Mouse (Mus musculus) limb, embryonic 15.5 days (tissue): ENCODE measurements at regions not wholly inside any gene's neighbourhood (a gene's known extent, or its start where the extent isn't known, plus 50 kb on each side); places are given as distances from the start of the nearest gene placed in this dataset.
"Not testable (repeated sequence)": the region's sequence is repeated elsewhere in the genome, so short reads cannot be mapped to it uniquely, and the experiment has no call there.

ENCODE experiments used
- ATAC-seq: fragments of 200-750 bp; cut with Nextera tagmentation; 2 replicates; pipeline ENCODE4 v1.8.0; 2017; ENCODE audit warnings: low read depth, moderate TSS enrichment; ENCODE audit not compliant: insufficient number of reproducible peaks, low FRiP score, low TSS enrichment
- H3K27ac ChIP-seq: fragments of 300-500 bp; sonication (generic); 2 replicates; pipeline ENCODE4 v1.5.1; 2015; ENCODE audit warnings: moderate library complexity, mild to moderate bottlenecking, inconsistent platforms
- H3K27me3 ChIP-seq: fragments of 300-500 bp; sonication (generic); 2 replicates; pipeline ENCODE4 v1.6.1; 2015; ENCODE audit warnings: inconsistent platforms
- H3K36me3 ChIP-seq: fragments of 300-500 bp; sonication (generic); 2 replicates; pipeline ENCODE4 v1.6.1; 2015; ENCODE audit warnings: inconsistent platforms
- H3K4me1 ChIP-seq: fragments of 300-500 bp; sonication (generic); 2 replicates; pipeline ENCODE4 v1.6.1; 2015; ENCODE audit warnings: inconsistent platforms
- H3K4me2 ChIP-seq: fragments of 300-500 bp; sonication (generic); 2 replicates; pipeline ENCODE4 v1.6.1; 2015; ENCODE audit warnings: mild to moderate bottlenecking, inconsistent platforms
- H3K4me3 ChIP-seq: fragments of 300-500 bp; sonication (generic); 2 replicates; pipeline ENCODE4 v1.5.1; 2015; ENCODE audit warnings: mild to moderate bottlenecking, inconsistent platforms
- H3K9ac ChIP-seq: fragments of 300-500 bp; sonication (generic); 2 replicates; pipeline ENCODE4 v1.6.1; 2015; ENCODE audit warnings: inconsistent platforms
- H3K9me3 ChIP-seq: fragments of 300-500 bp; sonication (generic); 2 replicates; pipeline ENCODE4 v1.6.1; 2016; ENCODE audit warnings: inconsistent platforms
- WGBS: fragments of 180-500 bp; shearing (Covaris S2); methylation state at CpG from one replicate; pipeline ENCODE4 v1.1.7; 2015; 5-methylcytosine and 5-hydroxymethylcytosine counted together

GRCm38 (mm10) chr7:73606677-73607449 lies 65.2 kb upstream of the Chd2 start:
- no peaks in the 10 kb centered on the region for H3K36me3 ChIP-seq
- peak overlapping the region; percentile 45 for H3K4me2 ChIP-seq
- H3K4me1 ChIP-seq, result peaks cover 4% of the 10 kb centered on the region
- H3K27ac ChIP-seq, result peak overlapping the region; percentile 90
- peak overlapping the region; percentile 31 for H3K9ac ChIP-seq
- WGBS, result 2% methylated on average over 30 of the region's 30 CpGs
- ATAC-seq, result peak; percentile 91
- H3K4me3 ChIP-seq, result peak overlapping the region; percentile 36
- no peaks in the 10 kb centered on the region for H3K9me3 ChIP-seq
- no peaks in the 10 kb centered on the region for H3K27me3 ChIP-seq

GRCm38 (mm10) chr7:73604597-73604996 lies 63.0 kb upstream of the Chd2 start:
- Histone ChIP-seq H3K4me2 (no peak overlapping the region), H3K36me3 (no peaks in the 10 kb centered on the region), H3K9ac (no peak overlapping the region), H3K4me3 (no peak overlapping the region), H3K9me3 (no peaks in the 10 kb centered on the region), H3K27me3 (no peaks in the 10 kb centered on the region), H3K27ac (no peak overlapping the region), H3K4me1 (peaks cover 4% of the 10 kb centered on the region)
- WGBS, result 42% methylated on average over 2 of the region's 2 CpGs
- no peak for ATAC-seq

DNA sequence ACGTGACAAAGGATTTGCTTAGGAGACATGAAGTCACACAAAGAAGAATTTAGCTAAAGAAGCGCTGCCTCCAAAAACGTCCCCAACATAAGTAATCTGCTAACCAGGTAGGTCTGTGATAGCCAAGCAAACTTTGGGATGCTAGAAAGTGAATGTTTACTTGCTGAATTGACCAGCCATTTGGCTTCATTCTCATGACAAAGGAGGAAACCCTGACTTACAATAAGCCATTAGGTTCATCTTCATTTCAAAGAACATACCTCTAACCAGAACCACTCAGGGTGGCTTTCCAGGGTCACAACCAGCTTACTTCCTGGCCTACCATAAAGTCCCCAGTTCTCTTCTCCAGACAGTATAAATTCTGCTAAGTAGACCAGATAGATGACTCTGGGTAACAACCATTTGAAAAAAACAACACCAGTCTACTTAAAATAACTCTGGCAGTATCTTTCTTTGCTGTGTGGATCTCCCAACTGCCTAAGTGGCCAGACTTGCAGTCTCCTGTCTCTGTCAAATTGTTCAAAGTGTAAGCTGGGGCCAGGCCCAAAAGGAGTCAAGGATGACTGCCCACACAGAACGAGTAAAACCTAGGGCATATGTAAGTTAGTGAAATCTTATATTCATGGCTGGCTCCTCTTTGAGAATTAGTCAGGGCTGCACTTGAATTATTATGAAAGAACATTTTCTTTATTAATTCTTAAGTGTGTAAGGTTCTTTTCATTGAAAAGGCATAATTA lies 61.4 kb upstream of the Chd2 start:
- ATAC-seq, result no peak
- Histone ChIP-seq H3K4me2 (no peak overlapping the region), H3K36me3 (no peaks in the 10 kb centered on the region), H3K9me3 (no peaks in the 10 kb centered on the region), H3K27ac (no peak overlapping the region; the same call in 1 of the 2 replicates), H3K27me3 (no peaks in the 10 kb centered on the region), H3K4me3 (no peak overlapping the region), H3K9ac (no peak overlapping the region), H3K4me1 (peaks cover 7% of the 10 kb centered on the region)
- 50% methylated on average over 4 of the region's 4 CpGs for WGBS

DNA sequence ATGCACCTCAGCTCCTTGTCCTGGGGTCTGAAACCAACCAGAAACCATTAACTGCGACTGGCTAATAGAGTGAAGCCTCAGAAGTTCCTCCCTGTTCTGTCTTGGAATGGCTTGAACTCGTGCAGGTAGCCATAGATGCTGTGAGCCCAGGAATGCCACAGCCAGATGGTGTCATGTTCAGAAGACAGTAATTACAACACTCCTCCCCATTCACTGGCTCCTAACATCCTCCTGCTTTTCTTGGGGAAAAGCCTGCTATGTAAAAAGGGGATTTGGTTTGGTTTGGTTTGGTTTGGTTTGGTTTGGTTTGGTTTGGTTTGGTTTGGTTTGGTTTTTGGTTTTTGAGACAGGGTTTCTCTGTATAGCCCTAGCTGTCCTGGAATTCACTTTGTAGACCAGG lies 59.7 kb upstream of the Chd2 start:
- H3K27me3 ChIP-seq, result no peaks in the 10 kb centered on the region
- no peaks in the 10 kb centered on the region for H3K9me3 ChIP-seq
- no peak overlapping the region for H3K9ac ChIP-seq
- H3K4me3 ChIP-seq, result no peak overlapping the region
- ATAC-seq, result no peak
- no peak overlapping the region for H3K4me2 ChIP-seq
- no peaks in the 10 kb centered on the region for H3K36me3 ChIP-seq
- 58% methylated on average over 2 of the region's 2 CpGs for WGBS
- H3K4me1 ChIP-seq, result peaks cover 20% of the 10 kb centered on the region
- no peak overlapping the region for H3K27ac ChIP-seq

GRCm38 (mm10) chr7:73600776-73601175 lies 59.1 kb upstream of the Chd2 start:
- no peak for ATAC-seq
- Histone ChIP-seq H3K4me2 (no peak overlapping the region), H3K36me3 (no peaks in the 10 kb centered on the region), H3K27ac (no peak overlapping the region), H3K9ac (no peak overlapping the region), H3K4me3 (no peak overlapping the region), H3K27me3 (no peaks in the 10 kb centered on the region), H3K4me1 (peaks cover 26% of the 10 kb centered on the region), H3K9me3 (no peaks in the 10 kb centered on the region)
- WGBS, result 90% methylated on average over 1 of the region's 1 CpGs

DNA sequence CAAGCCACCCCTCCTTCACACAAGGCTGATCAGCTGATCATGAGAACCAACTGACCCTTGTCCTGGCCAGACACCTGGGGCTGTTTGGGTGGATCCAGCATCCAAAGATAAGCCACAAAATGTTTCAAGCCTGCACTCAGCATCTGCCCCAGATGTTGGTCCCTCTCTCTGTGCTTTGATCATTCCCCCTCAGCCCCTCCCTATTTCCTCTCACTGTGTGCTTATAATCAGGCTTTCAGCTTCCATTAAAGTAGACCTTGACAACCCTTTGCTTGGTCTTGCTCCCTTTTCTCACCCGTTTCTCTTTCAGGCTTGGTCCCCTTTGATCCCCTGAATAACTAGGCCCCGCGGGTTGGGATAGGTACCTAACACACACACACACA lies 58.4 kb upstream of the Chd2 start:
- not testable (repeated sequence) for H3K27me3 ChIP-seq, H3K4me3 ChIP-seq, H3K9ac ChIP-seq, H3K4me2 ChIP-seq, H3K9me3 ChIP-seq, H3K36me3 ChIP-seq, H3K27ac ChIP-seq, ATAC-seq
- peaks cover 27% of the 10 kb centered on the region for H3K4me1 ChIP-seq
- WGBS, result 68% methylated on average over 3 of the region's 3 CpGs

DNA sequence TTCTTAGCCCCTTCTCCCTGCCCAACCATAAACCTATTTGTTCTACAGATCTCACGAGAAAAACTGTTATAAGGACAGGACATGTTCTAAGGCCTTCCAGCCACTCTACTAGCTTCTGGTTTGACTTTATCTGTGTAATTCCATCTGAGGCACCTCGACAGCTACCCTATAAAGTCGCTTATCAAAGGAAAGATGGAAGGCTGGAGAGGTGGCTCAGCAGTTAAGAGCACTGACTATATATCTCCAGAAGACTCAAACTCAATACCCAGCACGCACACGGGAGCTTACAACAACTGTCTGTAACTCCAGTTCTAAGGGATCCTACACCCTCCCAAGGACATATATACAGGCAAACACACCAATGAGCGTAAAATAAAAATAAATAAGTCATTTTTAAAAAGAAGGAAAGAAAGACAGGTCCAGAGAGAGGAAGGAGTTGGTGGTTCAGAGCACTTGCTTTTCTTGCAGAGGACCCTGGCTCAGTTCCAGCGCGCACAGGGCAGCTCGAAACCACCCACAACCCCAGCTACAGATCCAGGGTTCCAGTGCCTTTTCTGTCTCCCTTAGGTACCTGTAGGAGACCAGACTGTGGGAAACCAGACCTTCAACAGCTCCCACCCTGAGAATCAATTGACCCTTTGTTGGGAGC lies 57.8 kb upstream of the Chd2 start:
- H3K27me3 ChIP-seq, result no peaks in the 10 kb centered on the region
- H3K4me2 ChIP-seq, result no peak overlapping the region
- H3K27ac ChIP-seq, result no peak overlapping the region
- 89% methylated on average over 9 of the region's 9 CpGs for WGBS
- ATAC-seq, result no peak
- H3K36me3 ChIP-seq, result no peaks in the 10 kb centered on the region
- H3K9me3 ChIP-seq, result no peaks in the 10 kb centered on the region
- no peak overlapping the region for H3K4me3 ChIP-seq
- no peak overlapping the region for H3K9ac ChIP-seq
- peaks cover 28% of the 10 kb centered on the region for H3K4me1 ChIP-seq

- Histone ChIP-seq H3K36me3 (no peaks in the 10 kb centered on the region), H3K4me2 (no peak overlapping the region), H3K27ac (peak overlapping the region; percentile 94), H3K9me3 (no peaks in the 10 kb centered on the region), H3K9ac (no peak overlapping the region), H3K27me3 (no peaks in the 10 kb centered on the region), H3K4me1 (peaks cover 36% of the 10 kb centered on the region), H3K4me3 (no peak overlapping the region)
- 52% methylated on average over 5 of the region's 5 CpGs for WGBS
- no peak for ATAC-seq
These were observed 56.3 kb upstream of the Chd2 start for GRCm38 (mm10) chr7:73597968-73598367.

DNA sequence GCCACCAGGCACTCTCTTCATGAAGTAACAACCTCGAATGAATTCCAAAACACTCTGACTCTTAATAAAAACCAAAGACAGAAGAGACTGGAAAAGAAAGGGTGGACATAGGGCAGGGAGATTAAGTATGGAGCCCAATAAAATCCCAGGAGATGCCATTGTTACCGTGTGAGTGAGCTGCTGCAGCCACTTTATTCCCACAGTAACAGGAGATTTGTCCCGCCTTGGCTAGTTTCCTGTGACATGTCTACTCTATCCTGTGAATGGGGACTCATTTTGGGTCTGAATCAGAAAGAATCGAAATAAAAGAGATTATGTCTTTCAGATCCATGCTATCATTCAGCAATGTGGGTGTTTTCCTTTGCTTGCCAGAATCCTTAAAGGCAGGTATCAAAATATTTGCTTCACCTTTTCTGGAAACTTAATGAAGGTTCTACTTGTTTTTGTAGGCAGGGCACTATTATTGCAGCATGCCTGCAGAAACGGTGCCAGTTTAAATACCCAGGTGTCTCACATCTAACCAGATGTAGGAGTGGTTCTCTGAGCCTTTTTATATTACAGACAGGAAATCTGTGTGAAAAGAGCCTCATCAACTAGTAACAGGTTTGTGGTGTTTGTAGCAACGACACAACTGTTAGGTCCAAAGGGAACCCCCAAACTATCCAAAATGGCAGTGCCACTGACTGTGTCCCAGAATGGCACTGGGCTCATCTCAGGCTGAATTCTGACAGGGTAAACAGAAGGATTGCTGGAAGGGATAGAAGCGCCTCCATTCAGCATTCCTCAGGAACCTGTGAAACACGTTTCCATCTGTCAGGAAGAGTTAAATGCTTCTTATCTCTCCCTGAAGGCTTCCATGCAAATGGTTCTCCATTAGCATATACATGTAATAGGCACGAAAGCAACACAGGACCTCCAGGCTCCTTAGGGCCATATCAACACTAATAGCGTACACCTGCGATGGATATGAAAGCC lies 55.5 kb upstream of the Chd2 start:
- Histone ChIP-seq H3K4me2 (no peak overlapping the region), H3K27me3 (no peaks in the 10 kb centered on the region), H3K4me3 (no peak overlapping the region), H3K36me3 (no peaks in the 10 kb centered on the region), H3K4me1 (peaks cover 36% of the 10 kb centered on the region), H3K9ac (no peak overlapping the region), H3K9me3 (no peaks in the 10 kb centered on the region), H3K27ac (peak overlapping the region; percentile 94)
- no peak for ATAC-seq
- 23% methylated on average over 11 of the region's 11 CpGs for WGBS

GRCm38 (mm10) chr7:73596415-73596814 lies 54.8 kb upstream of the Chd2 start:
- WGBS, result 15% methylated on average over 2 of the region's 2 CpGs
- ATAC-seq, result no peak
- H3K4me2 ChIP-seq, result no peak overlapping the region; the same call in 1 of the 2 replicates

GRCm38 (mm10) chr7:73595860-73596259 lies 54.2 kb upstream of the Chd2 start:
- no peak for ATAC-seq
- no peaks in the 10 kb centered on the region for H3K27me3 ChIP-seq
- peak overlapping the region; percentile 94 for H3K27ac ChIP-seq
- no peaks in the 10 kb centered on the region for H3K36me3 ChIP-seq
- H3K4me1 ChIP-seq, result peaks cover 36% of the 10 kb centered on the region
- H3K9ac ChIP-seq, result no peak overlapping the region
- H3K4me3 ChIP-seq, result peak overlapping the region; percentile 33; the same call in 1 of the 2 replicates
- no peaks in the 10 kb centered on the region for H3K9me3 ChIP-seq
- 18% methylated on average over 9 of the region's 9 CpGs for WGBS
- H3K4me2 ChIP-seq, result peak overlapping the region; percentile 52

More at GRCm38 (mm10) chr7:73596415-73596814, 54.8 kb upstream of the Chd2 start:
- Histone ChIP-seq H3K9ac (no peak overlapping the region), H3K4me1 (peaks cover 36% of the 10 kb centered on the region), H3K27ac (peak overlapping the region; percentile 94), H3K4me3 (no peak overlapping the region), H3K27me3 (no peaks in the 10 kb centered on the region), H3K36me3 (no peaks in the 10 kb centered on the region), H3K9me3 (no peaks in the 10 kb centered on the region)
